Mouse (Mus musculus): ENCODE data around the gene Tmem56.

- TF ChIP-seq POLR2A (IDR thresholded peaks at IDR 0.05; ENCODE audit: control insufficient read depth, low read depth, low read length) (no peak), CTCF (IDR thresholded peaks at IDR 0.05; ENCODE audit: control insufficient read depth, insufficient read depth, insufficient replicate concordance, low read depth, low read length) (no peak)
These were observed 58.7 kb downstream of the Tmem56 start for GRCm38 (mm10) chr3:121224185-121224584.

Measured in testis, adult 2 months (tissue).